Mouse (Mus musculus) lung, adult 2 months (tissue): Measurements from ENCODE around the gene Slc35f1. TPM values are rescaled to one million over a fixed set of nuclear protein-coding genes. Genes with fewer than 3 reads are reported as not detected.

Experiments
- DNase-seq: peaks from one replicate; pipeline ENCODE4 v3.0.0; 2022
- H3K4me1 ChIP-seq: fragments of 200-500 bp; 2 replicates; pipeline ENCODE4 v1.6.1; 2011; ENCODE audit warnings: low read length; ENCODE audit not compliant: control insufficient read depth, insufficient read depth
- H3K4me3 ChIP-seq: fragments of 200-500 bp; replicated peaks from 2 replicates; pipeline ENCODE3; 2011; ENCODE audit warnings: low read depth, mild to moderate bottlenecking, control low read depth, low read length; ENCODE audit errors: extremely low read depth
- CTCF ChIP-seq: fragments of 200-500 bp; IDR thresholded peaks from 2 replicates; pipeline ENCODE4 v1.5.1; 2011; ENCODE audit warnings: mild to moderate bottlenecking, low read length, control low read depth; ENCODE audit not compliant: insufficient read depth
- POLR2A ChIP-seq: fragments of 200-500 bp; IDR thresholded peaks from 2 replicates; pipeline ENCODE4 v1.6.1; 2011; ENCODE audit warnings: low read depth, mild to moderate bottlenecking, control low read depth, low read length, borderline replicate concordance; ENCODE audit errors: extremely low read depth
- WGBS: fragments of 180-500 bp; shearing (Covaris S2); methylation state at CpG from one replicate; pipeline ENCODE4 v1.1.7; 2018; 5-methylcytosine and 5-hydroxymethylcytosine counted together
- polyA plus RNA-seq: library from polyadenylated mRNA; depleted of rRNA; stranded (reverse); fragments of >200 nt; gene quantifications from 2 replicates; pipeline ENCODE4 v1.2.3, GENCODE M21; 2012

The Slc35f1 gene
- polyA plus RNA-seq, 1 experiment: 0.27 TPM

DNA sequence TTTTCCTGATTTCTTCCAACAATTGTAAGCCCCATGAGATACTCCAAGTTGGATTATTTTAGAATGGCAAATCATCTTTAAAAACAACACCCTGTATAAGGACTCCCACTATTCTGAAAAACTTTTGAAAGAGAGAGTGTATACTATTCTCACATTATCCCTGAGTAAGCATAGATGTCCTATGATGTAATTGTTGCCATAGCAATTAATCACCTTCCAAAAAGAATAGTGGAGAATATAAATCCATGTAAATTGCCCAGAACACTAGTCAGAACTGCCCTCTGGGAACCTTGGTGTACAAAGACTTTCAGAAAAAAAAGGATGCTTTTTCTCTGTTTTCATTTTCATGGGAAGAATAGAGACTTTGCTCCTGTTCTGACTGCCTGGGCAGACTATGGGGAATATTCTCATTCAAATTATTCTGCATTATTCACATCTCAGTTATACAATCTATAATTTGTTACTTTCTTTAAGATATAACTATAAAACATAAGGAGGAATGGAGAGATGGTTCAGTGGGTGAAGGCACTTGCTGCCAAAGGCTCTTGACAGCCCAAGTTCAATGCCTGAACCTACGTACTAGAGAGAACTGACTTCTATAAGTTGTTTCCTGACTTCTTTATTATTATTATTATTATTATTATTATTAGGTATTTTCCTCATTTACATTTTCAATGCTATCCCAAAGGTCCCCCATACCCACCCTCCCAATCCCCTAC is 28.0 kb downstream of the Slc35f1 start:
- DNase-seq: no peak
- H3K4me1 ChIP-seq: no peaks in the 10 kb centered on the region
- 91% methylated on average over 1 of the region's 1 CpGs for WGBS
- no peak overlapping the region for H3K4me3 ChIP-seq
- TF ChIP-seq CTCF (no peak), POLR2A (no peak)

DNA sequence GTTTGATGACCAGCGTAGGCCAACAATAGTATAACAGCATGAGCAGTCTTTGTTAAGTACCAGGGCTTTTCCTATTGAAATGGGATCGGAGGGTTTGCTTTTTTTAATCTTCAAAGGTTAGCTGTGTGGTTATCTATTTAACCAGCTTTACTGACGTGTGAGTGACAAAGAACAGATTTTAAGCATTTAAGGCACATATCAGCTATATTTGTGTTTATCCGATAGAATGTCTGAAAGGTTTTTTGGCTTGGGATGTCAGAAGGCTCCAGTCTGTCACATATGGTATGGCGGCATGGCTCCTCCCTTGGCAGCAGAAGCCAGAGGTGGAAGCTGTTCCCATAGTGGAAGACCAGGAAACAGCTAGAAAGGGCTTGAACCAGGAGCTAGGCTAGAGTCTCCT is 36.3 kb downstream of the Slc35f1 start:
- WGBS: 60% methylated on average over 5 of the region's 5 CpGs
- no peak for DNase-seq
- no peak overlapping the region for H3K4me3 ChIP-seq
- TF ChIP-seq CTCF (no peak), POLR2A (no peak)
- no peaks in the 10 kb centered on the region for H3K4me1 ChIP-seq

DNA sequence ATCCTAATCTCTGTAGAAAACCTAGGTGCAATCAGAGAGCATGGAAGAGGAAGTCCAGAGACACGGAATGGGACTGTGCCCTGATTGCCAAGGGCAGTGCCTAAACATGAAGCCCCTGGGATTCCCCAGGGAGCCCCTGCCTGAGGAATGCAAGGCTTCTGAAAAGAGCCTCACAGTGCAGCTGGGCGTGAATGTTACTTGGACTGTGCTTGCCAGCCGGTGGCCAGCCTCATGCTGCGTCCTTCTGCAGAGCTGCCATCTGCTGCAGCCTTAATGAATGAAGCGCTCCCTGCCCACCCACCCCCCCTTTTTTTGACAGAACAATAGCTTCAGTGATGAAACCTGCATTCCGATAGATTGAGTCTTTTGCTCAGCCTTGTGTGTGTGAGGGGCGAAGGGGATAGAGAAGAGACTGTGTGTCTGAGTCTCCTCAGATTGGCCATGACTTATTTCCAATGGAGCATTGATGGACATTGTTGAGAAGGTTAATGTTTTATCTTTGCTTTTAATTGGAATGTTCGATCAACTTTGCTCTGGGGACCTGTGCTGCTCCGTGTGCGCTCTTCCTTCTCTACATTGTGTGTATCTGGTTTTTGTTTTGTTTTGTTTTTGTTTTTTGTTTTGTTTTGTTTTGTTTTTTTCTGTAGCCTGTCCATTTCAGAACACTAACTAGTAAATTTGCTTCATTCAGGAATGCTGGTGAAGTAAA is 52.5 kb downstream of the Slc35f1 start:
- TF ChIP-seq POLR2A (no peak), CTCF (no peak)
- Histone ChIP-seq H3K4me1 (no peaks in the 10 kb centered on the region), H3K4me3 (no peak overlapping the region)
- DNase-seq: no peak
- WGBS: 23% methylated on average over 10 of the region's 10 CpGs

DNA sequence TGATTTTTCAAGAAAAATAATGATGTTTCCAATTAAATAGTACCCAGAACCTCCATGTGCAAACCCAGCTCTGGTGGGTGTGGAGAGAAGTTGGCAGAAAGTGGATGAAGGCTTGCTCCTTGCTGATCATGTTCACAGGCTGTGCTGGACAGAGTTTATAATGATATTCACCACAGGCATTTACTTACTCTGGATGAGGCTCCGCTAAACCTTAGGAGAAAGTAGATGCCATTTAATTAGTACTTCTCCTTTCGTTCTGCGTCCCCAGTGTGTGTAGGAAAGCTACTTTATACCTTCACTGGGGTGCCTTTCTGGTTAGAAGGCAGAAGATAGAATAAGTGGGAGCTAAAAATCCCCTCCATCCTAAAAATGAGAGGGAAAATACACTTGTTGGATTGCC is 53.5 kb downstream of the Slc35f1 start:
- Histone ChIP-seq H3K4me1 (no peaks in the 10 kb centered on the region), H3K4me3 (no peak overlapping the region)
- DNase-seq: no peak
- 94% methylated on average over 3 of the region's 3 CpGs for WGBS
- TF ChIP-seq POLR2A: no peak
- no peak for TF ChIP-seq CTCF

DNA sequence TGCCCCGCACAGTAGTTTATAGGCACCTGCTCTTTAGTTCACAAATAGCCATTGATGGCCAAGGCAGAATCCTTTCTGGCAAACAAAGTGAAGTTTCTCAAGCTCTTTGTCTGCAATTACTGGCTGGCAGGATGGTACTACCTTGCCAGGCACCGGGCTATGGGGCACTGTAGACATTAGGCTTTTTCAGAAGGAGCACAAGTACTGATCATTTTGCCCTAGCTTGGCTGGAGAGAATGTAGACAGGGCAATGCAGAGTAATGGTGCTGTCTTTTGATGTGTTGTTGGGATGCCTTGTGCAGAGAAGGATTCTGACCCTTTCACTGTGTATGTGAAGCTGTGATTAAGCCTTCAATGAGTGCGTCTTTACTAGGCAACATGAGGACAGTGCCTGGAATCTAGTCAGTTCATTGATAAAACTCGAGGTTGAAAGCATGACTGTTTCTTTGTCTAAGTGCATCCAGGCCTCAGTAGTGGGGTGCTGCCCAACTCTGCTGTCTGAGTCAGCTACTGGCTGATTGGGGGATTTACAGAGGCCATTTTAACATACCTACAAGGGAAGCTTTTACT is 57.8 kb downstream of the Slc35f1 start:
- no peak for DNase-seq
- TF ChIP-seq CTCF: no peak
- no peak overlapping the region for H3K4me3 ChIP-seq
- 77% methylated on average over 4 of the region's 4 CpGs for WGBS
- no peaks in the 10 kb centered on the region for H3K4me1 ChIP-seq

DNA sequence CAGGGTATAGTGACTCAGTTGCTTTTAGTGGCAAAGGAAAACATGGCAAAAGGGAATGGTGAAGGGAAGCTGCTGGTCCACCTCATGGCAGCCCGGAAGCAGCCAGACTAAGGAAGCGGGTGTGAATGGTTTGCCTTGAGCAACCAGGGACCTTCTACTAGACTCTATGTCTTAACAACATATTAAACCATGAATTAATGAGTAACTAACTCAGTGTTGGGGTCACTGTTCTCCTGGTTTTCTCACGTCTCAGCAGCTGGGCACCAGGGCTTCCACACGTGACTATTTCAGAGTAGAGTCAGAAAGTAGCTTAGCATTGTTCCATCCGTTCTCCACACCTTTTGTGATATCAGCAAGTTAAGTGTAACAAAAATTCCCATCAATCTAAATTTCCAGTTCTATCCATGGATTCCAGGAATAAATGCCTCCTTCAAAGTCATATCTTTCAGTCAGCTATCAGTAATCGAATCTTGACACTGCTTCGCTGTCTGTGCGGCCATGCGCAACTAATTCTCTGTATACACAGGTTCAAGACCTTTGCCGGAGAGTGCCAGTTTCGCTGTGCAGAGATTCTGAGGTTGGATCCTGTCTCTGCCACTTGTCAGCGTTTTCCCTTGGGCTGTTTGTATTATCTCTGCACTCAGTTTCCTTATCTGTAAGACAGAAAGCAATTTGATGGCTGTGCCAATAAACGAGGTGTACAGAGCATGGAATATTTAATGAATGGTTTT is 65.8 kb downstream of the Slc35f1 start:
- Histone ChIP-seq H3K4me1 (no peaks in the 10 kb centered on the region), H3K4me3 (no peak overlapping the region)
- TF ChIP-seq POLR2A (no peak), CTCF (no peak)
- 50% methylated on average over 13 of the region's 13 CpGs for WGBS
- DNase-seq: no peak

DNA sequence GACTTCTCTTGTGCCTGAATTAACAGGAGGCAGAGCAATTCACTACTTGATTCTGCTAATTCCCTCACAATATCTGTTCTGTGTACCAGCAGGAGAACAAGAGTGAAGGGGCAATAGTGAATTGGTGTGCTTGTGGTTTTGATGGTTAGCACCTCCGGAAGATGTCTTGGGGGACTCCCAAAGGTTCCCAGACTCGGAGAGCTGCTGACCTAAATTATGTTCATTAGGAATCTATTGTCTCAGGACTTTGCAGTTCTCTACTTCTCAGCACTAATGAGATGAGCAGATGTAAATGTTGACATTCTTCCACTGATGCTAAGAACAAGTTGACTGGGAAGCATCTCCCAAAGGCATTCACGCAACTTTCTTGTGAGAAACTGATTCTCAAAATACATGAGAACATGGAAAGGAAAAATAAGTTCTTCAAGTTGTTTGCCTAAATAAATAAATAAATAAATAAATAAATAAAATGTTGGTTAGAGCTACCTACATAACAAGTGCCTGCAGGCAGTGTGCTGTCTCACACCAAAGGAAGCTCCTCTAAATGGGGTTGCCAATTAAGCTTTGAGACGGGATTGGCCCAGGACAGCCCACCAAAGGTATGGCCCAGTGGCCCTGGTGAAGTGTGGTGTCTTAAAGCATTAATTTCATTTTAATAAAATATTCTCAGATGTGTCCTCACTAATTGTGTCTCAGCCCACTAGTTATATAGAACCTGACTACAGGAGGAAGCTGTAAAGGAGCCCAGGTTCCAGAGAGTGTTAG is 67.3 kb downstream of the Slc35f1 start:
- DNase-seq: no peak
- H3K4me1 ChIP-seq: no peaks in the 10 kb centered on the region
- TF ChIP-seq POLR2A (no peak), CTCF (no peak)
- no peak overlapping the region for H3K4me3 ChIP-seq
- 87% methylated on average over 4 of the region's 4 CpGs for WGBS

DNA sequence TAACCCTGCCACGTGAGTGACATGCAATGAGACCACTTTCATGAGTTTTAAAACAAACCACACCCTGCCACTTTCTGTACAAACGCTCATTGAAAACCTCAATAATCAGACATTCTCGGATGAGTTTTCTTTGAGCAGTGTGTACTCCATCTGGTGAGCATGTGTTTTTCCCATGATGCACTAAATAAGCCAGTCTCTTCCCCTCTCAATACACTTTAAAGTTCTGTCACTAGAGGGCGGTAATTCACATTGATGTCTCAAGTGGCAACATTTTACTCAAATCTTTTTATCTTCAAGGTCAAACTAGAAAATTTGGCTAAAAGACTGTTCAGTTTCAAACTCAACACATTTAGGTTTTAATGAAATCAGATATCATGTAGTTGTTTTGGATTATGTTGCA is 68.3 kb downstream of the Slc35f1 start:
- no peaks in the 10 kb centered on the region for H3K4me1 ChIP-seq
- WGBS: 35% methylated on average over 4 of the region's 4 CpGs
- no peak overlapping the region for H3K4me3 ChIP-seq
- DNase-seq: no peak
- TF ChIP-seq CTCF (no peak), POLR2A (no peak)

DNA sequence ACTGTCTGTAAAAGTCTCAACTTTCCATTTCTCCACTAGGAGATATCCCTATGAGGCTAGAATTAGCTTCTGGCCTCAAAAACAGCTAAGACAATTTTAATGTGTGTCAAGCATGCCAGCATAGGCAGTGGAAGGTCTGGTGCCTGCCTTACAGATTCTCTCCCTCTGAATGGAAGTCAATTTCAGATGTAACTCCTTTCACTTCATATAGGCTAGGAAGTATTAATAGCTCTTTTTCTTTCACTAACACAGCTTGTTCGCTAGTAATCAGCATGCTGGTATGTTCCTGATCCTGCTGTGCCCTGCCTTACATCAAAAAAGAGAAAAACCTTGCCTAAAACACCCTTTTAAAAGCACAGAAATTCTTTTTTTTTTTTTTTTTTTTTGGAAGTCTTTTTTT is 70.2 kb downstream of the Slc35f1 start:
- WGBS: 83% methylated on average over 1 of the region's 1 CpGs
- no peak for TF ChIP-seq CTCF
- TF ChIP-seq POLR2A: no peak
- no peak for DNase-seq
- Histone ChIP-seq H3K4me3 (no peak overlapping the region), H3K4me1 (no peaks in the 10 kb centered on the region)
